Mouse (Mus musculus): Measurements from ENCODE around the gene Diaph2. TPM values are rescaled to one million over a fixed set of nuclear protein-coding genes. Genes with fewer than 3 reads are reported as not detected.

Gene Diaph2
- polyA plus RNA-seq, 1 experiment from 2014 or later, result 4.3 TPM

DNA sequence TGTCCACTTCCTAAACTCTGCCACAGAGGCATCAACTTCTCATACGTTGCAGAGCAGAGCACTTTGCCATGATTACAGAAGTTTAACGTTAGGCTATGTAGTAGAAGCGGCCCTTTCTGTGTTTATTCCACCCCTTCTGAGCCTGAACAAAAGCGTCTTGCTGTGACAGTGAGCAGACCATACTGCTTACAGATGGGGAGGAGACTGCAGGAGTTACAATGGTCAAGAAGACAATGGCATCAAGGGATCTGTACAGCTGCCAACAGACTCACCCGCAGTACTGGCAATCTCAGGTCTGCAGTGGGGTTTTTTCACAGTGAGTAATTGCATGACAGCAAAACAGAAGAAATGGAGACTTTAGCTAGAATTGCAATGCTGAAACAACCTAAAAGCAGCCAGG, 756.1 kb downstream of the Diaph2 start:
- Histone ChIP-seq H3K9me3 (replicated peaks; ENCODE audit: control insufficient read depth, low read length) (no peaks in the 10 kb centered on the region), H3K27me3 (ENCODE audit: control insufficient read depth, insufficient read depth, low read length) (no peaks in the 10 kb centered on the region), H3K27ac (ENCODE audit: low read depth, low read length) (no peak overlapping the region), H3K4me1 (ENCODE audit: control insufficient read depth, insufficient read depth, low read length) (no peaks in the 10 kb centered on the region), H3K36me3 (ENCODE audit: control insufficient read depth, insufficient read depth, low read length) (no peaks in the 10 kb centered on the region), H3K4me2 (no peak overlapping the region), H3K9ac (ENCODE audit: low read depth, low read length) (no peak overlapping the region), H3K4me3 (ENCODE audit: low read depth, low read length) (no peak overlapping the region)
- no peak for ATAC-seq (replicated peaks; ENCODE audit: insufficient number of reproducible peaks, low FRiP score, low TSS enrichment)
- WGBS (ENCODE audit: insufficient replicate concordance), result 39% methylated on average over 5 of the region's 5 CpGs

Measured in heart, embryonic 11.5 days (tissue).